Mouse (Mus musculus): ENCODE measurements at regions not wholly inside any gene's neighbourhood (a gene's known extent, or its start where the extent isn't known, plus 50 kb on each side); places are given as distances from the start of the nearest gene placed in this dataset.
A peak's percentile ranks its signal among the peaks of the same experiment; 100 is the strongest.

GRCm38 (mm10) chr9:112447515-112447914, 211.8 kb upstream of the Arpp21 start:
- Histone ChIP-seq H3K4me2 (no peak overlapping the region), H3K36me3 (ENCODE audit: control insufficient read depth, insufficient read depth, low read length) (no peaks in the 10 kb centered on the region), H3K27me3 (replicated peaks; ENCODE audit: control insufficient read depth, insufficient read depth, low read length) (no peaks in the 10 kb centered on the region), H3K9ac (ENCODE audit: low read depth, low read length) (no peak overlapping the region), H3K9me3 (ENCODE audit: control insufficient read depth, low read length) (no peaks in the 10 kb centered on the region), H3K4me1 (replicated peaks; ENCODE audit: control insufficient read depth, insufficient read depth, low read length) (no peaks in the 10 kb centered on the region), H3K27ac (ENCODE audit: low read depth, low read length) (no peak overlapping the region), H3K4me3 (ENCODE audit: low read depth, low read length) (no peak overlapping the region)
- WGBS = 8% methylated on average over 2 of the region's 2 CpGs
- ATAC-seq (replicated peaks; ENCODE audit: low FRiP score) (no peak), DNase-seq (ENCODE audit: low spot score) (no peak)

- ATAC-seq (replicated peaks; ENCODE audit: low FRiP score) (no peak), DNase-seq (ENCODE audit: low spot score) (no peak)
- Histone ChIP-seq H3K36me3 (ENCODE audit: control insufficient read depth, insufficient read depth, low read length) (no peaks in the 10 kb centered on the region), H3K4me3 (ENCODE audit: low read depth, low read length) (no peak overlapping the region), H3K27ac (ENCODE audit: low read depth, low read length) (no peak overlapping the region), H3K9me3 (ENCODE audit: control insufficient read depth, low read length) (no peaks in the 10 kb centered on the region), H3K27me3 (replicated peaks; ENCODE audit: control insufficient read depth, insufficient read depth, low read length) (no peaks in the 10 kb centered on the region), H3K4me1 (replicated peaks; ENCODE audit: control insufficient read depth, insufficient read depth, low read length) (no peaks in the 10 kb centered on the region), H3K9ac (ENCODE audit: low read depth, low read length) (no peak overlapping the region), H3K4me2 (no peak overlapping the region)
- WGBS = 74% methylated on average over 3 of the region's 3 CpGs
These were observed 211.2 kb upstream of the Arpp21 start for GRCm38 (mm10) chr9:112446981-112447380.

- no peak for DNase-seq (ENCODE audit: low spot score)
- H3K36me3 ChIP-seq (ENCODE audit: control insufficient read depth, insufficient read depth, low read length) = no peaks in the 10 kb centered on the region
- no peak overlapping the region for H3K9ac ChIP-seq (ENCODE audit: low read depth, low read length)
- H3K4me2 ChIP-seq = no peak overlapping the region
- no peaks in the 10 kb centered on the region for H3K9me3 ChIP-seq (ENCODE audit: control insufficient read depth, low read length)
- no peak for ATAC-seq (replicated peaks; ENCODE audit: low FRiP score)
- H3K4me3 ChIP-seq (ENCODE audit: low read depth, low read length) = no peak overlapping the region
- no peak overlapping the region for H3K27ac ChIP-seq (ENCODE audit: low read depth, low read length)
- no peaks in the 10 kb centered on the region for H3K27me3 ChIP-seq (replicated peaks; ENCODE audit: control insufficient read depth, insufficient read depth, low read length)
- H3K4me1 ChIP-seq (replicated peaks; ENCODE audit: control insufficient read depth, insufficient read depth, low read length) = no peaks in the 10 kb centered on the region
These were observed 210.3 kb upstream of the Arpp21 start for GRCm38 (mm10) chr9:112446027-112446352.

GRCm38 (mm10) chr9:112445230-112446026, 209.7 kb upstream of the Arpp21 start:
- H3K36me3 ChIP-seq (ENCODE audit: control insufficient read depth, insufficient read depth, low read length) = no peaks in the 10 kb centered on the region
- no peak overlapping the region for H3K4me3 ChIP-seq (ENCODE audit: low read depth, low read length)
- DNase-seq (ENCODE audit: low spot score) (no peak), ATAC-seq (replicated peaks; ENCODE audit: low FRiP score) (peak; percentile 39)
- H3K27ac ChIP-seq (ENCODE audit: low read depth, low read length) = no peak overlapping the region
- WGBS = 83% methylated on average over 4 of the region's 4 CpGs
- H3K4me1 ChIP-seq (replicated peaks; ENCODE audit: control insufficient read depth, insufficient read depth, low read length) = no peaks in the 10 kb centered on the region
- H3K9me3 ChIP-seq (ENCODE audit: control insufficient read depth, low read length) = no peaks in the 10 kb centered on the region
- H3K9ac ChIP-seq (ENCODE audit: low read depth, low read length) = no peak overlapping the region
- H3K4me2 ChIP-seq = no peak overlapping the region
- H3K27me3 ChIP-seq (replicated peaks; ENCODE audit: control insufficient read depth, insufficient read depth, low read length) = no peaks in the 10 kb centered on the region

- no peak for DNase-seq (ENCODE audit: low spot score)
- H3K27ac ChIP-seq (ENCODE audit: low read depth, low read length) = no peak overlapping the region
- H3K9me3 ChIP-seq (ENCODE audit: control insufficient read depth, low read length) = no peaks in the 10 kb centered on the region
- H3K4me3 ChIP-seq (ENCODE audit: low read depth, low read length) = no peak overlapping the region
- no peak for ATAC-seq (replicated peaks; ENCODE audit: low FRiP score)
- no peak overlapping the region for H3K4me2 ChIP-seq
- no peaks in the 10 kb centered on the region for H3K4me1 ChIP-seq (replicated peaks; ENCODE audit: control insufficient read depth, insufficient read depth, low read length)
- 79% methylated on average over 2 of the region's 2 CpGs for WGBS
- H3K36me3 ChIP-seq (ENCODE audit: control insufficient read depth, insufficient read depth, low read length) = no peaks in the 10 kb centered on the region
- H3K9ac ChIP-seq (ENCODE audit: low read depth, low read length) = no peak overlapping the region
- no peaks in the 10 kb centered on the region for H3K27me3 ChIP-seq (replicated peaks; ENCODE audit: control insufficient read depth, insufficient read depth, low read length)
These were observed 208.5 kb upstream of the Arpp21 start for GRCm38 (mm10) chr9:112444220-112444619.

GRCm38 (mm10) chr9:112436094-112436493, 200.4 kb upstream of the Arpp21 start:
- no peak overlapping the region for H3K9ac ChIP-seq (ENCODE audit: low read depth, low read length)
- no peaks in the 10 kb centered on the region for H3K9me3 ChIP-seq (ENCODE audit: control insufficient read depth, low read length)
- H3K4me1 ChIP-seq (replicated peaks; ENCODE audit: control insufficient read depth, insufficient read depth, low read length) = no peaks in the 10 kb centered on the region
- no peaks in the 10 kb centered on the region for H3K27me3 ChIP-seq (replicated peaks; ENCODE audit: control insufficient read depth, insufficient read depth, low read length)
- DNase-seq (ENCODE audit: low spot score) (no peak), ATAC-seq (replicated peaks; ENCODE audit: low FRiP score) (no peak)
- no peak overlapping the region for H3K4me3 ChIP-seq (ENCODE audit: low read depth, low read length)
- no peak overlapping the region for H3K27ac ChIP-seq (ENCODE audit: low read depth, low read length)
- H3K4me2 ChIP-seq = no peak overlapping the region
- 90% methylated on average over 2 of the region's 2 CpGs for WGBS
- H3K36me3 ChIP-seq (ENCODE audit: control insufficient read depth, insufficient read depth, low read length) = no peaks in the 10 kb centered on the region

- Histone ChIP-seq H3K9me3 (ENCODE audit: control insufficient read depth, low read length) (no peaks in the 10 kb centered on the region), H3K4me2 (no peak overlapping the region), H3K9ac (ENCODE audit: low read depth, low read length) (no peak overlapping the region), H3K4me3 (ENCODE audit: low read depth, low read length) (no peak overlapping the region), H3K27ac (ENCODE audit: low read depth, low read length) (no peak overlapping the region), H3K36me3 (ENCODE audit: control insufficient read depth, insufficient read depth, low read length) (no peaks in the 10 kb centered on the region), H3K4me1 (replicated peaks; ENCODE audit: control insufficient read depth, insufficient read depth, low read length) (no peaks in the 10 kb centered on the region), H3K27me3 (replicated peaks; ENCODE audit: control insufficient read depth, insufficient read depth, low read length) (no peaks in the 10 kb centered on the region)
- 76% methylated on average over 4 of the region's 4 CpGs for WGBS
- DNase-seq (ENCODE audit: low spot score) = no peak
- ATAC-seq (replicated peaks; ENCODE audit: low FRiP score) = no peak
These were observed 196.2 kb upstream of the Arpp21 start for GRCm38 (mm10) chr9:112431920-112432437.

GRCm38 (mm10) chr9:112429196-112429595, 193.5 kb upstream of the Arpp21 start:
- 0 out of 2 replicates have a peak, but pooled peaks have one; percentile 26 for ATAC-seq (replicated peaks; ENCODE audit: low FRiP score)
- H3K4me3 ChIP-seq (ENCODE audit: low read depth, low read length) = no peak overlapping the region
- no peaks in the 10 kb centered on the region for H3K27me3 ChIP-seq (replicated peaks; ENCODE audit: control insufficient read depth, insufficient read depth, low read length)
- H3K4me2 ChIP-seq = no peak overlapping the region
- no peak for DNase-seq (ENCODE audit: low spot score)
- WGBS = 68% methylated on average over 3 of the region's 3 CpGs
- H3K4me1 ChIP-seq (replicated peaks; ENCODE audit: control insufficient read depth, insufficient read depth, low read length) = no peaks in the 10 kb centered on the region
- no peak overlapping the region for H3K9ac ChIP-seq (ENCODE audit: low read depth, low read length)
- H3K27ac ChIP-seq (ENCODE audit: low read depth, low read length) = no peak overlapping the region
- no peaks in the 10 kb centered on the region for H3K36me3 ChIP-seq (ENCODE audit: control insufficient read depth, insufficient read depth, low read length)
- H3K9me3 ChIP-seq (ENCODE audit: control insufficient read depth, low read length) = no peaks in the 10 kb centered on the region

GRCm38 (mm10) chr9:112405772-112406315, 170.1 kb upstream of the Arpp21 start:
- Histone ChIP-seq H3K27me3 (replicated peaks; ENCODE audit: control insufficient read depth, insufficient read depth, low read length) (no peaks in the 10 kb centered on the region), H3K36me3 (ENCODE audit: control insufficient read depth, insufficient read depth, low read length) (no peaks in the 10 kb centered on the region), H3K9ac (ENCODE audit: low read depth, low read length) (no peak overlapping the region), H3K4me2 (no peak overlapping the region), H3K4me3 (ENCODE audit: low read depth, low read length) (no peak overlapping the region), H3K9me3 (ENCODE audit: control insufficient read depth, low read length) (no peaks in the 10 kb centered on the region), H3K27ac (ENCODE audit: low read depth, low read length) (no peak overlapping the region), H3K4me1 (replicated peaks; ENCODE audit: control insufficient read depth, insufficient read depth, low read length) (no peaks in the 10 kb centered on the region)
- DNase-seq (ENCODE audit: low spot score) (no peak), ATAC-seq (replicated peaks; ENCODE audit: low FRiP score) (no peak)

Data from liver, embryonic 11.5 days (tissue).